Mouse (Mus musculus): Measurements from ENCODE around the gene Srxn1.

The Srxn1 gene

DNA sequence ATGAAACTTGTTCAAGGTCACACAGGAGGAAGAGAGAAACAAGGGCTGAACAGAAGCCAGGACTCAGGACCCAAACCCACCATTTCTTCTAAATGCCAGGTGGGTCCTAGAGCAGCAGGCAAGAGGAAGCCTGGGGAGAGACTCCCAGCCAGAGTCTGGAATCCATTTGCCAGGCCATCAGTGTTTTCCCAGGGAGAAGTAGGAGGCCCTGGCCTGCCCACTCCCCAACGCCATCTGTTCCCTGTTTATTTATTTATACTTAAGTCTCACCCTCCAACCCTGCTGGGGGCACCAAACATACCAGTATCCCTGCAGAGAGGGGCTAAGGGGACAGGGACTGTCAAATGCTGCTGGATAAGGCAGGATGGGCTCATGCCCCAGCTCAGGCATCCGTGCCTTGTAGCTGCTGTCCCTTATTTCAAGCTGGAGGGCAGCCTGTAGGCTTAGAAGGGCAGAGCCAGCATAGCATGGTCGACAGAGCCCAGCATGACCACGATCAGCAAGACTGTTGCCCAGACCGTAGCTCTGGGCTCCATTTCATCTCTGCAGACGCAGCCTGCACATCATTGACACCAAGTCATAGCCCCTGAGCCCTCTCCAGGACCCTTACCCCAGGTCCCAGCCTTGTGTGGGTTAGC, 14.0 kb downstream of the Srxn1 start:
- no peak for DNase-seq (ENCODE audit: low spot score in 2 of 2)

DNA sequence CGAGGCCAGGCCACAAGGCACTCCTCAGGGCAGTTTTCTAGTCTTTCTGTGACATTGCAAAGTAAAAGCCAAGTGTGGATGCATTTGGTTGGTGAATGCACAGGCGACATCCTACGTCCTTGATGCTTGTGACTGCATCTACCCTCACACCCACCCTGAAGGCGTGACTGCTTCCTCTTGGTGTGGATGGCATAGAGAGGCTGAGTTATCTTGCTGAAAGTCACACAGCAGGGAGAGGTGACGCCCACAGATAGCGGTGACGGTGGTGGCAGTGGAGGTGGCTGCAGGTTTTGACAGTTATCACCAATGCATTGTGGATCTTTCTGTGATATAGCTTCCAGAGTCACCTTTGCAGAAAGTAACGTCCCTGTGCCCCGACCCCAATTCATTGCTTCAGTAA, 17.6 kb downstream of the Srxn1 start:
- DNase-seq (ENCODE audit: low spot score in 2 of 2), result peak in 1 of 2 experiments; percentile 55

DNA sequence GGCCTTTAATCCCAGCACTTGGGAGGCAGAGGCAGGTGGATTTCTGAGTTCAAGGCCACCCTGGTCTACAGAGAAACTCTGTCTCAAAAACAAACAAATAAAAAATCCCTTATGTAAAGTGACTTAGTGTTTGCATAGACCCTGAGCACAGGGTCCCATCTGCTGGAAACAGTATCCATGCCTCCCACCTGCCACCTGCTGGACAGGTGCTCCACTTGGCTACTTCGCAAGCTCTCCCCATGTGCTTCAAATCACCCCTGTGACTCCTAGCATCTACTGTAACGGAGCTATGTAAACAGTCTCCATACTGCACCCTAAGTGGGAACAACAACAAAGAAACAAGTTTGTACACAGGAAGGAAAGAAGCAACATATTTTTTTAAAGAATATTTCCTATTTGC, 23.3 kb downstream of the Srxn1 start:
- DNase-seq (ENCODE audit: low spot score in 2 of 2), result no peak

DNA sequence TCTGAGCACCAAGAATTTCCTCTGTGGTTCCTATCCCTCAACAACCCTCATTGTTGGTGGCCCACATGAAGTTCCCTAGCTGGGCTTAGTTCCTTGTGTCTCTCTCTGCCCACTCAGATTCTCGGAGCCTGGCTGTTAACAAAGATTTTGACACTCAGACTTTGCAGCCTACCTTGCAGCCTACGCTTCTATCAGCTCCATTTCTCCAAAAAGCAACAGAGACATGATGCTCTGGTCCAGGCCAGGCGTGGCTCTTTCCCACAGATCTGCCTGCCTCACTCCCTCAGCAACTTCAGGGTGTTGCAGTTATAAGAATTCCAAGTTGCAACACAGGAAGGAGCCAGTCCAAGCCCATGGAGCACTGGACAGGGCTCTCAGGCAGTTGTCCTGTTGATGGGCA, 24.5 kb downstream of the Srxn1 start:
- no peak for DNase-seq (ENCODE audit: low spot score in 2 of 2)

DNA sequence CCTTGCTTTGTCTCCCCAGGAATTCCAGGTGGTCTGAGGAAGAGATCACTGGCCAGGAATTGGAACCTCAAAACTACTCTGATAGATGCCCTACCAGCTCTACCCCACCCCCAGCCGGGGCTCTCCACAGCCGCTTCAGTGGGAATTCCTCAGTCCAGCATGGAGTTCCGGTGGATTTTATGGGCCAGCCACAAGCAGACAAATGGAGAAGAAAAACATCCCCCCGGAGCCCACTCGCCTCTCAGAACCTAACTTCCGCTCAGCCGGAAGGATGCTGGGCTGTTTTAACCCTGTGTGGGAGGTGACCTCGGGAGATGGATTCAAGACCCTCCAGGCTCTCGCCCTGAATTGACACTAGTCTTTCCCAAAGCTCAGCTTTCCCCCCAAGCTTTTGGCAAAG, 26.7 kb downstream of the Srxn1 start:
- DNase-seq (ENCODE audit: low spot score in 2 of 2), result no peak

DNA sequence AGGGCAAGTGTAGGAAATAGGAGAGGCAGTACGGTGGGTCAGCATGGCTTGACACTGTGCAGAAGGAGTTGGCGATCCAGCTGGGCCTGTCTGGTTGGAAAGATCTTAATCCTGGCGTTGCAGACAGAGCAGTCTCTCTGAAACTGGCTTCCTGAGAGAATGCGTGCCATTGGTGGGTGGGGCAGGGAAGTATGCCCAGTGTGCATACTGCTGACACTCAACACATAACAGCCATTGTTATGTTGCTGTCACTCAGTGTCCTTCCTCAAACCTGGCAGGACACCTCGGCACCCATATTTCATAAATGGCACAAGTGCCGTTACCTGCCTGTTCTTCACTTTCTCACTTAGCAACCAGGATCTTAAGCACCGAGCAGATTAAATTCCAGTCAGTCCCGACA, 27.4 kb downstream of the Srxn1 start:
- no peak for DNase-seq (ENCODE audit: low spot score in 2 of 2)

DNA sequence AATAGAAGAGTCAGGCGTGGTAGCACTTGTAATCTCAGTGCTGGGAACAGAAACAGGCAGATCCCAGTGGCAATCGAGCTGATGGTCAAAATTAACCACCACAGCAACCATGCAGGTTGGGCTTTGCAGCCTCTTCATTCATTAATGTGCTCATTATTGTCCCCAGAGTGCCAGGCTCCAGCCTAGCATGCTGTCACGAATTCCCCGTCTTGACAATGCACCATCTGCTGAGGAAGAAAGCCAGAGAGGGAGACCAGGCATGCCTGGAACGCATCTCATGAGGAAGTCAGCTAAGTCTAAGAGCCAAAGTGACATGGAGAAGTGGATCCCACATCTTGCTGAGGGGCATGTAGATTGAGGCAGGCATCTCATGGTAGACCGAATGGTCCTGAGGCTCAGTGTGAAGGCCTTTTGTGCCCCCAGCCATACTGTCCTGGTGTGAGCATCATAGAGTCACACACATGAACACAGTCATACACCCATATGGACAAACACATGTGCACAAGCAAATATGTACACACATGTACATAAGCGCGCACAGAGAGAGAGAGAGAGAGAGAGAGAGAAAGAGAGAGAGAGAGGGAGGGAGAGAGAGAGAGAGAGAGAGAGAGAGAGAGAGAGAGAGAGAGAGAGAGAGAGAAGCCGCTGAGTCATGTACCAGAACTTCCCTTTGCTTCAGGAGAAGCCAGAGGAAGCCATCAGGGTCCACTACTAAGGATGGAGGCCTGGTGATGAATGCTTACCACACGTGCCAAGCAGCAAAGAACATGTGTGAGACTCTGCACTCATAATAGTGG, 34.1 kb downstream of the Srxn1 start:
- DNase-seq (ENCODE audit: low spot score in 2 of 2), result no peak

DNA sequence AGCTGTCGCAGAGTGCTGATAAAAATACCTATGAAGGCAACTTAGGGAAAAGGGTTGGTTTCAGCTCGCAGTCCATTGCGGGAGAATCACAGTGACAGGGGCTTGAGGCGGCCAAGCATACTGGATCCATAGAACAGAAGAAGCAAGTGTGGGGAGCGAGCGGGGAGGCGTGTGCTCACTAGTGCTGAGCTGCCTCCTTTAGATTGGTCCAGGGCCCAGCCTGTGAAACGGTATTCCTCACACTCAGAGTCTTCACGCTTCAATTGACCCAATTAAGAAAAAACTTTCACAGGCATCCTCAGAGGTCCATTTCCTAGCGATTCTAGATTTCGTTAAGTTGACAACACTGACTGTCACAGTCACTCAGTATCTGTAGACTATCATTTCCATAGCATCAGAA, 35.6 kb downstream of the Srxn1 start:
- DNase-seq (ENCODE audit: low spot score in 2 of 2), result no peak

DNA sequence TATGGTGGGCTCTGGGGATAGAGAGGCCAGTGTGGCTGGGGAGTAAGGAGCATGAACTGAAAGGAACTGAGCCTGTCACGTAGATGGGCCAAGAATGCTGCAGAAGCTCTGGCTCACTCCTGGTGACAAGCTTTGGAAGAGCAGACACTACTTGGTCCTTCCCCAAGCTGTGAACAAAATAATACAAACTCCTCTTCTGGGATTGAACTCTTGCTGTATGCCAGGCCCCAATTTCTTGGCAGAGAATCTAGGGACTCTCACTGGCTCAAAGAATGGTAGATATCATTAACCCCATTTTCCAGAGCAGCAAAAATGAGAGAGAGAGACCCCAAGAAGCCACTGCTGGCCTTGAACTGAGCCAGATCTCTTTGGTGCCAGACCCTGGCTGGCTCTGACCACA, 36.2 kb downstream of the Srxn1 start:
- no peak for DNase-seq (ENCODE audit: low spot score in 2 of 2)

DNA sequence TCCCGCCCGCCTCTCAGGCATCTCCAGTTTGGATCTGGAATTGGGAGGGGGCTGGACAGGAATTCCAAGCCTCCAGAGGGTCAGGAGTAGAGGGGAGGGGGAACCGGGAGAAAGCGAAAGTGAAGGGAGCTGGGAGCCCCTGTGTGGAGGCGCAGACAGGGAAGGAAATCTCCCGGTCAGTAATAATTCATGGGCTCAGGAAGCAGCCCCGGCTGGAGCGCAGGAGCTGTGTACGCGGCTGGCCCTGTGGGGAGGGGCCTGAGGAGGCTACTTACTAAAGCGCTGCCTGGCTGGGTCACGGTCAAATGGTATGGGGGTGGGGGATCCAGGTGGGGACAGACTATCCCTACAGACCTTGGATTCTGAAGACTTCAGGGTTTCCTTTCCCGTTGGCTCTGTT, 36.7 kb downstream of the Srxn1 start:
- DNase-seq (ENCODE audit: low spot score in 2 of 2), result no peak

DNA sequence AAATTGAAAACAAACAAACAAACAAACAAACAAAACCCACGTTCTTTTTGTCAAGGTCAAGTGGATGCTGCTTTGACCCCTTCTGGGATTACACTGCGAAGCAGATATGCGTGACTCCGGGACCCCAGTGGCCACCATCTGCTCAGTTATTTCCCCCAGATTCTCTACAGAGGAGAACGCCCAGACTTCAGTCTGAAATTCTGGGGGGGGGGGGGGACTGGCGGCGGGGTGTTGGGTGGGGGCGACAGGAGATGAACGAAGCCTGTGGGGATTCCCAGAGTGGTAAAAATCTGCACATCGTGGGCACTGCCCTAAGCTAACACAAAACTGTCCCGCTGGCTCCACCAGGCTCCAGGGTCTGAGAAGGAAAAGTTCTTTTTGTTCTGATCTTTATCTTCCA, 37.3 kb downstream of the Srxn1 start:
- no peak for DNase-seq (ENCODE audit: low spot score in 2 of 2)

DNA sequence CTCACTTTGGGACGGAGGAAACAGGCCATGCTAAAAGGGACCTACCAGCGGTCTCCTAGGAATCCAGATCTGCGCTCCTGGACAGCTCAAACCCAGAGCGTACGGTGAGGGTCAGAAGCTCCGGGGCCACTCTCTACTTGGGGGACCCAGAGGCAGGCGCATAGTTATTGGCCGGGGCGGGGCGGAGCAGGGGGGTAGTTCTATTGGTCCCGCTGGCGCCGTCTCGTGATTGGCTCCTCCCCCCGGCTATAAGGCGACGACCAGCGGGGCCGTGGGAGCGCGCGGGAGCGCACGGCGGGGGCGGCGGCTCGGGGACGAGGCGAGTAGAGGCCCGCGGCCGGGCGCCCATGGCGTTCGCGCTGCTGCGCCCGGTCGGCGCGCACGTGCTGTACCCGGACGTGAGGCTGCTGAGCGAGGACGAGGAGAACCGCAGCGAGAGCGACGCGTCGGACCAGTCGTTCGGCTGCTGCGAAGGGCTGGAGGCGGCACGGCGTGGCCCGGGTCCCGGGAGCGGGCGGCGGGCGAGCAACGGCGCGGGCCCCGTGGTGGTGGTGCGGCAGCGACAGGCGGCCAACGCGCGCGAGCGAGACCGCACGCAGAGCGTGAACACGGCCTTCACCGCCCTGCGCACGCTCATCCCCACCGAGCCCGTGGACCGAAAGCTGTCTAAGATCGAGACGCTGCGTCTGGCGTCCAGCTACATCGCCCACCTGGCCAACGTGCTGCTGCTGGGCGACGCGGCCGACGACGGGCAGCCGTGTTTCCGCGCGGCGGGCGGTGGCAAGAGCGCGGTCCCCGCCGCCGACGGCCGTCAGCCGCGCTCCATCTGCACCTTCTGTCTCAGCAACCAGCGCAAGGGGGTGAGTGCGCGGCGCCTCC, 38.2 kb downstream of the Srxn1 start, which contains the start of gene Tcf15:
Gene Tcf15 (plus strand): TSS at position 283 of the 879 bp plus-strand sequence.
- DNase-seq (ENCODE audit: low spot score in 2 of 2), result no peak

DNA sequence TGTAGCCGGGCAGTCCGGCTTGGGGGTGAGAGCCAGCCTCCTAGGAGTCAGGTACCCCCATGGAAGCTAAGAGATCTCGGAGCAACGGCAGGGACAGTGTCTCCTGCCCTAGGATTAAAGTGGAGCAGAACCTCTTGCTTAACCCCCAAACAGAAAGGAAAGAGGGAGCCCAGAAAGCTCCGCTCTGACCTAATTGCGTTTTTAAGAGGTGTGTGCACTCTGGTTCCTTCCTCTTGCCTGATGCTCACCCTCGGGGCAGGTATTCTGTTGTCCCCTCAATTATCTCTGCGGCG, 38.8 kb downstream of the Srxn1 start:
- no peak for DNase-seq (ENCODE audit: low spot score in 2 of 2)

DNA sequence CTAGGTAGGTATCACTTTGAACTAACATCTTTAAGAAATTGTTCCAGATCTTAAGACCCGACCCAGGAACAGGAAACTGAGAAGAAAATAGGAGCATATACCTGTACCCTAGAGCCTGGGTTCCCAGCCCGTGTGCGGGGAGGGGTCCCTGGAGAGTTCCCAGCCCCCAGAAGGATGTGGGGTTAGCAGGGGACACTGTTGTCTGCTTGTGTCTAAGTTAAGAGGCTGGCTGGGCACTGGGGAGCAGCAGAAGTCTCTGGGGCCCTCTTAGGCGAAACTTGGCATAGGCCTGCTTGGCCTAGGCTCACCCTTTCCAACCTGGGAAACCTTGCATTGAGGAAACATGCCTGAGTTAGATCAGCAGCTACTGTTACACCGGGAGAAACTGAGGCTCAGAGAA, 39.2 kb downstream of the Srxn1 start:
- no peak for DNase-seq (ENCODE audit: low spot score in 2 of 2)

DNA sequence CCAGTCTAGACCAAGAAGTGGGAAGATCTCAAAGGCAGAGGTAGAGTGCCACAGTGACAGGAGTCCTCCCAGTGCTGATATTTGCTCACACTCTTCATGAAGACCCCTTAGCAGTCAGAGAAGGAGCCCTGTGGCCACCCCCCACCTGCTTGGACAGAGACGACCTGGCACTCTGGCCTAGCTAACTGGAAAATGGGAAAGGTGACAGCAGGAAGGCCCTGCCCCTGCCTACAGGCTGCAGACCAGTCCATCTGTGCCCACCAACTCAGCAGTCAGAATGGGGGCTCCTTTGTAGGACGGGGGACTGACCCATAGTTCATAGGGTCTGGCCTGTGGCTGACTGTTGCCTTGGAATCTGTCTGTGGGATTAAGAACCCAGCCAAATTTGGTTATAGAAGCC, 40.4 kb downstream of the Srxn1 start:
- no peak for DNase-seq (ENCODE audit: low spot score in 2 of 2)

DNA sequence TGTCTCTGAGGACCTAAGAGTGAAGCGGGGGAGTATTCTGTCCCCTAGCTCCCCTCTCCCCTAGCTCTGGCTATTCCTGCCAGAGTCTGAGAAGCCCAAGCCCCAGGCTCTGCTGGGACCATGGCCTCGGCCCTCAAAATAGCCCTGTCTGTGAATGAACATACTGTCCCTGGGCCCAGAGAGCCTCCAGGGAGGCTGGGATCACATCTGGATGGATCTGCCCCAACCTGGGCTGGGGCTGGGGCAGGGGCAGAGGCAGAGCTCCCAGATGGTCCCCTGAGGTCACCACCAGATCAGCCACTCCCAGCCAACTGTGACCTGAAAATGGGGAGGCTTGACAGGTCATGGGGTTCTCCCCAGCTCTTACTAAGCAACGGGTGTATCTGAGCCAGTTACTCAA, 41.8 kb downstream of the Srxn1 start:
- no peak for DNase-seq (ENCODE audit: low spot score in 2 of 2)

DNA sequence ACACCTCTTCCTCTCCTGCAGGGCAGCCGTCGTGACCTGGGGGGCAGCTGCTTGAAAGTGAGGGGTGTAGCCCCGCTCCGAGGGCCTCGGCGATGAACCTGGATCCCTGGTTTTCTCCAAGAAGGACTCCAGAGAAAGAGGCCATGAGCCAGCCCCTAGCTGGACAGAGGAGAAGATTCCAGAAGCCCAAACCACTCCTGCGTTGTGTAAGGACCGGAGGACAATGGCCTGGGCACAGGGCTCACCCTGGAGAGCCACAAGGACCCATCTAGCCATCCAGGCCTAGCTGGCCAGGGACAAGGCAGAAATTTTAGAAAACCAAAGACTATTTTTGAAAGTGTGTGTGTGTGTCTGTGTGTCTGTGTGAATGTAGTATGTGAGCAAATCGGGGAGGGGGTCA, 43.4 kb downstream of the Srxn1 start:
- DNase-seq (ENCODE audit: low spot score in 2 of 2), result no peak

DNA sequence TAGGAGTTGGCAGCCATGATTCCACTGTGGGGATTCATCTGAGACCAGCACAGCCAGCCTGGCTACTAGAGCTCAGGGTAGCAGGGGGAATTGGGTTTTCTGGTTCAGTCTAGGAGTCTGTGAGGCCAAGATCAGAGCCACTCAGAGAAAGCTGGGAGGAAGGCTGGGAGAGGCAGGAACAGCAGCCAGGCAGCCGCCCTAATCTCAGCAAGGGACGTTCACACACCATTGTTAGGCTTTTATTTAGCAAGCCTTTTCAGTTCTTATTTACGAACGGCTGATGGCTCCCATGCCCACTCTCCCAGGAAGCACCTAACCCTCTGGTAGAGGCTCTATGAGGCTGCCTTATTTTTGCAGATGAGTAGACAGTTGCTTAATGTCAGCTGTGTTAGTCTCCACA, 44.6 kb downstream of the Srxn1 start:
- no peak for DNase-seq (ENCODE audit: low spot score in 2 of 2)

DNA sequence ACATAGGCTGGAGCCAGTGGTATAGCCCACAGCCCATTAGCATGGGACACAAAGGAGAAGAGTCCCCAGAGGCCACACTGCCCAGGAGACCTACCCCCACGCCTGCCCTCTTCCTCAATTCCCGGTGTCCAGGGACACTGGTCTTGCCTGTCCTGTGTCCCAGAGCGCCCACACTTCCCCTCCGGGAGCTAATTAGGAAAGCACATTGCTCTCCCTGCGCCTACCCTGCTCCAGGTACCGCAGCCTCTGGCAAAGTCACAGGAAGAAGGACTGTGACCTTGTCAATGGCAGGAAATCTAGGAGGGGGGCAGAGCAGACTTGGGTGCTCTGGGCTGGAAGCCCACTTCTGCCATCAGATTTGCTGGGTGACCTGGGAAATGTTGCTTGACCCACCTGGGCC, 45.1 kb downstream of the Srxn1 start:
- DNase-seq (ENCODE audit: low spot score in 2 of 2), result no peak

DNA sequence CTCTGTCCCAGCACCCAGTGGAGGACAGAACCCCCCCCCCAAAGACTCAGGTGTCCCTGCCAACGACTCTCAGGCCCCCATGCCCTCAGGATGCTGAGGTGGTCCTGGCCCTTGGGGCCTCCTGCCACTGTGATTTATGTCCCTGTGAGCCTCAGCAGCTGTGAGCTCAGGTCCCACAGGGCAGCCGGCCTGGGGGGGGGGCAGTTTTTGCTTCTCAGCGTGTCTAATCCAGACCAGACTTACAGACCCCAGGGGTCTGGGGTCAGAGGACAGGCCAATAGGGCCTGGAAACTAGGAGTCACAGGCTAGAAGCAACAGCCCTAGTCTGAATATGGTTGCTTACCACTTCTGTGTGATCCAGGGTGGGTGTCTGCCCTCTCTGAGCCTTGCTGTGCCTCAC, 48.0 kb downstream of the Srxn1 start:
- no peak for DNase-seq (ENCODE audit: low spot score in 2 of 2)

DNA sequence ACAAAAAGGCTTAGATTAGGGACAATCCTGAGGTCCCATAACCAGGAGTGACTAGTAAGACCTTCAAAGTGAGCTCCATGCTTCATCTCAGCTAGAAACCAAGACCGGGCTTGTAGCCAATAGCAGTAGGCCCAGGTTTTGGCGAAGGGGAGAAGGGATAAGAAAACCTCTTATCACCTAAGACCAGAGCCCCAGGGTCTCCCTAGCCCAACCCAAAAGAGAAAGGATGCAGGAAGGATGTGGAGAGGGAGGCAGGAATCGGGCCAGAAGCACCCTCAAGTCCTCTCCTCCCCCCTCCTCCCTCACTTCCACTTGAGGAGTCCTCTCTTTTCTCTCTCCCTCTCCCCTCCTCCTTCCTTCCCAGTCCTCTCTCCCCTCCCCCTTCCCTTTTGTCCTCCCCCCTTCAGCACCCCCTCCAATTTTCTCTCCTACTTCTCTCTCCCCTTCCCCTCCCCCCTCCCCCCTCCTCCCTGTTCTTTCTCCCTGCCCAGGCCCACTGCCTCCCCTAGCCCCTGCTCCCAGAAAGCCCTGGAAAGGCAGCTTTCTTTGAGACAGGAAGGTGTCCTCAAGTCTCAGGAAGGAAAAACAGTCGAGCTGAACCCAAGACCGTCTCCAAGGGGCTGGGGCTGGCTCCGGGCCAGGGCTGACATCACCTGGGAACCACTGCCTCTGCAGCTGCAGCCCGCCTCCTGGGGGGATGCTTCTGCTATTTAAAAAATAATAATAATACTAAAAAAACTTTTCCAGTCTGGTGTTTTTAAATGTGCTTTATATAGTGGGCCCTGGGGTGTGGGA, 50.3 kb downstream of the Srxn1 start:
- no peak for DNase-seq (ENCODE audit: low spot score in 2 of 2)

DNA sequence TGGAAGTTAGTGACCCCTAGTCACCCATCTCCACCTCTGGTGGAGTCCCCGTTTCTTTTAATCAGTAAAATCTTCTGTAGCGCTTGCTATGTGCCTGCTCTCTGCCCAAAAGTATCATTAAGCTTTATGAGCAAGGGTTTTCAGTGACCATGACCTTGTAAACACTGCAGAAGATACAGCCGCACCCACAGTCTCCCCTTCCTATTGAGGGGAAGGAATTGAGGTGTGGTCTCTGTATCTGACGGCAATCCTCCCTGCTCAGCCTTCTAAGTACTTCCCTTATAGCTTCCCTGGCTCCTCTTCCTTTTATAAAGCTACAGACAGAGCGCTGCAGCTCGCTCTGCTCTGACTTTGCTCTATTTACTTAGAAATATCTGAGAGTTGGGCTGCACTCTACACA, 51.2 kb downstream of the Srxn1 start:
- DNase-seq (ENCODE audit: low spot score in 2 of 2), result no peak
